Mouse (Mus musculus): ENCODE measurements around the gene Thra. TPM values are rescaled to one million over a fixed set of nuclear protein-coding genes. Genes with fewer than 3 reads are reported as not detected.

Thra gene
- total RNA-seq, 2 experiments from 2014 or later = 75.4 to 89.1 TPM

- no peak for DNase-seq
Observed at GRCm38 (mm10) chr11:98745932-98746853, 5.8 kb downstream of the Thra start.

- DNase-seq = peak; percentile 85
Observed at GRCm38 (mm10) chr11:98746855-98747693, 6.6 kb downstream of the Thra start.

- peak; percentile 67 for DNase-seq
Observed at GRCm38 (mm10) chr11:98747804-98748505, 7.5 kb downstream of the Thra start.

- DNase-seq = no peak
Observed at GRCm38 (mm10) chr11:98748506-98749416, 8.3 kb downstream of the Thra start.

GRCm38 (mm10) chr11:98749716-98750115 is 9.3 kb downstream of the Thra start:
- DNase-seq = no peak

DNA sequence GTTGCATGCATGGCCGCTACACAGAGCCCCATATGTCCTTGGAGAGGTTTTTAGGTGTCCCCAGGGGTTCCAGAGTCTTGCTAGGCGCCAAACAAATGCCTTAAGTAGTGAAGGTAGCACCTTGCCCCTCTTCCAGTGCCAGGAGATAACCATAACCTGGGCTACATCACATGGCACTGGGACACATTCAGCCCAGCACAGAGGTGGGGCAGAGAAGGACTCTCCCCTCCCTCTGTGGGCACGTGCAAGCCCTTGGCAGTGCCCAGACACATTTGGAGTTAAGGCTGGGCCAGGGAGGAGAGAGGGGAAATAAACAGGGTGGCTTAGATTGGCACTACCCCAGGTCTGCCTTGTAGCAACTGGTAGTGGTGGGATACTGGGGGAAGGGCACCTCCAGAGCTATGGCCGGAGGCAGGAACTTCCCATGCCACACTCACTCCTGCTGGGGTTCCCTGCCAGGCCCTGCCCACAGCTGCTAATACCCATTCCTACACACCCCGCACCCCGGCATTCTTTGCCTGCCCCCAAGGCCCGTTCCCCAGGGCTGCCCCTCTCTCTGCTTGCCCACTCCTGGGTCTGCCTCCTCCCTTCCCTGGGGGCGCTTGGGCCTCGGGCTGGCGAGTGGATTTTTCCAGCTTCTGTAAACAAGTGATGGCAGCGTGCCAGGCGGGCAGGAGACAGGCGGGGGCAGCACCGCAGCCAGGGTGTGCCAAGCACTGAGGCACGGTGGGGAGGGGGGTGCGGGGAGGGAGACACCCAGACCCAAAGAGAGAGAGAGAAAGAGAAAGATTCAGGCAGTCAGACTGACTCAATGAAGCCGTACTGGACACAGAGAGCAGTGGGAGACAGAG is 10.1 kb downstream of the Thra start:
- peak; percentile 62 for DNase-seq

DNA sequence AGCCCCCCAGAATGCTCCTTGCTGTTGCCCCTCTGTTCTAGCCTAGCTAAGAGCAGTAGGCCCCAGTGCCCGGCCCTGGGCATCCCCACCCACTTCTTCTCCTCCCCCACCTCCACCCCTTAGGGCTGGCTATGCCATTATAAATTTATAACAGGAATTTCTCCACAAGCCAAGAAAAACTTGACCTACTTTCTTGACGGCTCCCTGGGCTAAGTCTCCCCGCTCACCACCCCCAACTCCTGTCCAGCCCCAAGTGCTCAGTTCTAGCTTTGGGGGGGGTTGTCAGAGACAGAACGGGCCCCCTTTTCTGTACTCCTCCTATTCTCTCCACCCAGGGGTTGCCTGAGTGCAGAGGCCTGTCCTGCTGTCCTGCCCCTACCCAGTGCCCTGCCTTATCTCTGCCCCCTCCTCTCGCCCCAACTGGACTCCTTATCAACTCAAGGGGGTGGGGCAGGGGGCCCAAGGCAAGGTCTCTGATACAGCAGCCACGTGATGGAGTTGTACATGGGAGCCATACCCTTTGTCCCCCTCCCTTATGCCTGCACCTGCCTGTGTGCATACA is 10.9 kb downstream of the Thra start:
- no peak for DNase-seq

GRCm38 (mm10) chr11:98752562-98753140 is 12.2 kb downstream of the Thra start:
- DNase-seq = no peak

DNA sequence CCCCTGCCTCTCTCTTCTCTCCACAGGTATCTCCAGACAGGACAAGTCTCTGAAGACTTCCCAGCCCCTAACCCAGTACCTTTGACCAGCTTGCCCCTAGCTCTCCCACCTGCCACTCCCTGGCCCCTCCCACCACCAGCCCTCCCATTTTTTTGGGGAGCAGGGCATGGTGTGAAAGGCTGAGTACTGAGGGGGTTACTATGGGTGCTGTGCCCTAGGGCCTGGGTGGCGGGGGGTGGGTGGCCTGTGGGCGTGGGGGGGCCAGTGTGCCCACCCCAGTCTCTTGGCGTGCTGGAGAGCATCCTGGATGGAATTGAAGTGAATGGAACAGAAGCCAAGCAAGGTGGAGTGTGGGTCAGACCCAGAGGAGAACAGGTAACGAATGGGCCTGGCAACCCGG is 12.8 kb downstream of the Thra start:
- DNase-seq = no peak

- peak; percentile 54 for DNase-seq
Observed at GRCm38 (mm10) chr11:98754151-98754620, 13.7 kb downstream of the Thra start.

DNA sequence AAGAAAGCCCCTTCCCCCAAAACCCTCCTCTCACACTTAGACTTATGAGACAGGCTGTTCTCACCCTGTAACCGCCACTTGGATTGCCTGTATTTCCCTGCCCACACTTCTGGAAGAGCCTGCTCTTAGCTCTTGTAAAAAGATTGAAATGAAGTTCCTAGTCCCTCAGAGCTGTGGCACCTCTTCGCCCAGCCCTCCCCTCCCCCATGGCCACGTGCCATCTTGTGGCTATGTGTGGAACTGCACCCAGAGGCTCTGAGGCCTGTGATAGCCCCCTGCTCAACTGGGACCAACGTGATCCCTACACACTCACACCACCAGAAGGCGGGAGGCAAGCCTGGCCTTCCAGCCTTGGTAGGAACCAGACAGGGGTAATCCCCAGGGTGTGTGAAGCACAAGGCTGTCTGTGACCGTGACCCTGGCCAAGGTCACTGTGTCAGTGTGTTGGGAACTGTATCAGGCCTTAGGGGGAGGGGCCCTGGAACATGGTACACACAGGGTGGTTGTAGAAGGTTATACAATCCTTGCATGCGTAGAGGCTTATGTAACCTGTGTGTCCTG is 14.3 kb downstream of the Thra start:
- peak; percentile 70 for DNase-seq

- no peak for DNase-seq
Observed at GRCm38 (mm10) chr11:98755726-98756380, 15.4 kb downstream of the Thra start.

- peak; percentile 4 for DNase-seq
Observed at GRCm38 (mm10) chr11:98756711-98757110, 16.3 kb downstream of the Thra start.

GRCm38 (mm10) chr11:98761939-98762338 is 21.5 kb downstream of the Thra start:
- no peak for DNase-seq

GRCm38 (mm10) chr11:98762756-98763501 is 22.5 kb downstream of the Thra start:
- peak; percentile 12 for DNase-seq

DNA sequence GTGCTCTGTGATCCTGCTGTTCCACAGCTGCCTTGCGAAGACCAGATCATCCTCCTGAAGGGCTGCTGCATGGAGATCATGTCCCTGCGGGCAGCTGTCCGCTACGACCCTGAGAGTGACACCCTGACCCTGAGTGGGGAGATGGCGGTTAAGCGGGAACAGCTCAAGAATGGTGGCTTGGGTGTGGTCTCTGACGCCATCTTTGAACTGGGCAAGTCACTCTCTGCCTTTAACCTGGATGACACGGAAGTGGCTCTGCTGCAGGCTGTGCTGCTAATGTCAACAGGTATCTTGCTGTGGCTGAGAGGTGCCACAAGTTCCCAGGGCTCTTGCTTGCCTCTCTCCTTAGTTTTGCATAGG is 23.0 kb downstream of the Thra start:
- DNase-seq = no peak

GRCm38 (mm10) chr11:98764091-98764490 is 23.7 kb downstream of the Thra start:
- DNase-seq = peak; percentile 5

DNA sequence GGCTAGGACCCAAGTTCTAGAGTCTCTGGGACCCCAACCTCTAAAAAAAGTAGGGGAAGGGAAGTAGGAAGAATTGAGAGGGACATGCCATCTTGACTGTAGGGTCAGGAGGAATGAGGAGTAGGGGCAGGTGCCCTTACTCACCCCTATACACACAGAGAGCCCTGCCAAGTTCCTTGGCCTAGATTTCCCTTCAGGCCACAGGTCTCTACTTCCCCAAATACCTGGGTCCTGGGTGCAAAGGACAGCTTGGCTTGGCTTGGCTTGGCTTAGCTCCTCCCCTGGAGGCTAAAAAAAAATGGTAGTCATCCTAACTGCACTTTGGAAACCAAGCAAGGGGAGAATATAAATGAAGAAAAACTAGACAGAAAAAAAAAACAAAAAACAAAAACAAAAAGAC is 24.3 kb downstream of the Thra start:
- DNase-seq = no peak
